Mouse (Mus musculus) adrenal gland, postnatal 0 days (tissue): ENCODE results near the gene Zfp239. TPM values are rescaled to one million over a fixed set of nuclear protein-coding genes. Genes with fewer than 3 reads are reported as not detected.

ENCODE experiments used
- polyA plus RNA-seq: library from polyadenylated mRNA; unstranded; fragments of >200 nt; fragmentation: Nextera tagmentation; extraction: Ambion mirVana; gene quantifications from 2 replicates; pipeline ENCODE4 v1.2.1, GENCODE M21; 2015

Zfp239 gene
- 3.4 and 5.1 TPM in 2 replicates for polyA plus RNA-seq

GRCm38 (mm10) chr6:117861848-117862247 is at the start of gene Zfp239:
Gene Zfp239, plus strand, starts transcription at chr6:117862100.

GRCm38 (mm10) chr6:117840686-117841510 is 21.0 kb upstream of the Zfp239 start, which contains the start of gene Zfp637:
Gene Zfp637, plus strand, starts transcription at chr6:117841180.

GRCm38 (mm10) chr6:117900126-117901080 is 38.5 kb downstream of the Zfp239 start, which contains the start of gene Hnrnpf:
Gene Hnrnpf, plus strand, starts transcription at chr6:117900324.

Other genes with a start within 250 kb of the Zfp239 start
- gene Zfp637, start 20.9 kb upstream of the Zfp239 start, polyA plus RNA-seq, result 62.1 and 70.0 TPM in 2 replicates
- 222 and 321 TPM in 2 replicates for gene Hnrnpf, start 38.2 kb downstream of the Zfp239 start, polyA plus RNA-seq
- 2.1 and 4.3 TPM in 2 replicates for gene Fxyd4, start 75.6 kb downstream of the Zfp239 start, polyA plus RNA-seq
- gene Rasgef1a, start 149.3 kb downstream of the Zfp239 start, polyA plus RNA-seq, result 0.22 and 0.41 TPM in 2 replicates